Mouse (Mus musculus) Muller cell, postnatal 12 days (primary cell): ENCODE measurements at regions not wholly inside any gene's neighbourhood (a gene's known extent, or its start where the extent isn't known, plus 50 kb on each side); places are given as distances from the start of the nearest gene placed in this dataset.

Experiments
- DNase-seq: peaks from one replicate; pipeline ENCODE4 v3.0.0-alpha.2; 2015; ENCODE audit errors: inconsistent ontology term

DNA sequence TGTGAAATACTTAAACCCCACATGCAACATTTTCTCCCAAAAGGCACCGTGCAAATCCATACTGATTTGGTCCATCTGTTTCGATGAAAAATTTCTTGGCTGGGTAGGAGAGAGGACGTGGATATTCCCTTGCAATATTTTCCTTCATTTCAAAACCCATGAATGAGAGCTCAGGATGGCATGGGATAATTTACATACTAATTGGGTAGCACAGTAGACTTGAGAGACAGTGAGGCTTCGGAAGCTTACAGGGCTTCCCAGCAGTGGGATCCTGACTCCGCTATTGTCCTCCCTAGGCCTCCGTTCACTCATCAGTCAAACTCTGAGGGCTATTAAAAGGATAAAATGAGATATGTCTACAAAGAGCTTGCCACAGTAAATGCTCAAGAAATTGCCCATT lies 59.8 kb downstream of the Sox3 start:
- no peak for DNase-seq

GRCm38 (mm10) chrX:60831330-60832027 lies 61.8 kb downstream of the Sox3 start:
- peak; percentile 29 for DNase-seq

DNA sequence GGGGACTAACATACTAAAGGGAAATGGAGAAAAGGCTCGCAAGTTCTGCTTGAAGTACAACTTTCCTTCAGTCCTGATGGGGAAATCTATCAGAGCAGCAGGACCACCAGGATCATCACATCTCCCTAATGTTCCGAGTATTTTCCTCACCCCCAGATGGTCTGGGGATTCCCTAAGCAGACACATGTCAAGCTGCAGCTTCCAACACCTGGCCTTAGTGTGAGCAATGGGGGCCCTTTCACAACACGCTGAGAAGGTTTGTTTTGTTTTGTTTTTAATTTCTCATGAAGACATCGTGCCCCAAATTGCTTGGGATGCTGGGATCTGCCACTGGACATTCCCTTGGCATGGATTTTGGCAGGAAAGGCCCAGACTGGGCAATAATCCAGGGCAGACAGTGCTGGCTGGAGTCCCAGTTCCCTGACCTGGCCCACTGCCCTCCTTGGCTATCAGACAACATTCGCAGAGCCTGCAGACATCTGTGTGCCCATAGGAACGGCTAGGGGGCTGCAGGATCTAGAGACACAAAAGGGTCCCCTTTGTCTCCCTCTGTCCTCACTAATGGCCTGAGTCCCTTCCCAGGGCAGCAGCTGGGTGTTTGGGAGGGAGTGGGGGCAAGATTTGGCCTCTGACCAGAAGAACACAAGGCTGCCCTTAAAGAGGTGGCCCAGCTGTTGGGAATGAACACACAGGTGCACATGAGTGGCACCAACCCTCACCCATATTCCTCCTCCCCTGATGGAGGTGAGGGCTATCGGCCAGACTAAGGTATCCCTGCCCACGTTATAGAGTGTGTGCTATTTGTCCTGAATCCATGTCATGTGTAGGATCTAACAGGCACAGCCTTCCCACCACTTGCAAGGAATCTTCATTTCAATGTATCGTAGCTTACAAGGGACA lies 67.8 kb downstream of the Sox3 start:
- DNase-seq, result peak; percentile 86

DNA sequence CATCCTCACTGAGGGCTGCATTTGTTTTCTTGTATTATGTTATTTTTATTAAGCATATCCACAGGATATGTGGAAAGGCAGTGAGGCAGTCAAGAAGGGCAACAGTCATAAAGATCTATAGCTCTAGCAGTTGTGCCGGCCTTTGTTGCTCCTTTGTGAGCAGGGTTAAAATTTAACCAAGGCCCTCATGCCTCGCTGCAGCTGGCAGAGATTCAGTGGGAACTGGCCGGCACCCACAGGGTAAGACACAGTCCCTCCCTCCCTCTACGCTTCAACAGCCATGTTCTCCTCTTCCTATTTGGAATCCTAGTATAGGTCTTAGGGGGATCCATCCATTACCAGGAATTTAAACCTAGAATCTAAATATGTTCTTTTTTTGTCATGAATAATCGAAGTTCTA lies 94.7 kb downstream of the Sox3 start:
- no peak for DNase-seq

GRCm38 (mm10) chrX:60780766-60781165 lies 112.5 kb downstream of the Sox3 start:
- peak; percentile 16 for DNase-seq

DNA sequence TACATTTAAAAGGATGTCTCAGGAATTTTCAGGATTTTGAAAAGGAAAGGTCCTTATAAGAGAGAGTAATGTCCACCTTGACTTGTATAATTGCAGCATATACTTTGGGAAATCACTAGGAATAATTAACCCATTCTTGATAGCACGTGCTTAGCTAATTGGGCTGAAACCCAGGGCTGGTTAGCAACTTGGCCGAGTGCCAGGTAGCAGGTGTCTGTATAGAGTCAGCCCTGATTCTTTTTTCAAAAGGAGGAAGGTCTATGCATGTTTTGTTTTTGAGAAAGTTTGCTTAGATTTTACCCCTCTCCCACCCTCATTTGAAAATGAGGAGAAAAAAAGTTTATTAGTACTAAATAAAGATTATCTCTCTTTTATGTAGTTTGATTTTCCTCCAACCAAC lies 113.1 kb downstream of the Sox3 start:
- no peak for DNase-seq

- DNase-seq, result no peak
These were observed 119.6 kb downstream of the Sox3 start for GRCm38 (mm10) chrX:60773645-60774044.

GRCm38 (mm10) chrX:60772439-60772838 lies 120.8 kb downstream of the Sox3 start:
- no peak for DNase-seq

DNA sequence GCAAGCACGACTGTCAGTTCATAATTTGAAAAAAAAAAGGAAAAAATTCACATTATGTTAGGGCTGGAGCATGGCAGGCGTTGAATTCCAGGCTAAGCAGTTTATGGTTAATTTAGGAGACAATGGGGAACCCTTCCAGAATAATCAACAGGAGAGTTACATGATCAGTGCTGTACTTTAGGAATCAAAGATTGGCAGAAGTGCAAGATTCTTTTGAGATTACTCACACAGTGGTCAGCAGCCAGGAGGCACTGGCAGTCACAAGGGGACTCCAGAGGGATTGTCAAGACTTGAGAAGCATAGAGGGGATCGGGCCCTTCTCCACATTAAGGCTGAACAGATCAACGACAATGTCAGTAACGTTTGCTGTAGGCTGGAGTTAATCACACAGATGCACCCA lies 142.8 kb downstream of the Sox3 start:
- peak; percentile 87 for DNase-seq

GRCm38 (mm10) chrX:60743971-60744370 lies 149.3 kb downstream of the Sox3 start:
- DNase-seq, result peak; percentile 94

- peak; percentile 49 for DNase-seq
These were observed 150.1 kb downstream of the Sox3 start for GRCm38 (mm10) chrX:60743020-60743707.

GRCm38 (mm10) chrX:60719428-60720151 lies 127.1 kb upstream of the Atp11c start:
- DNase-seq, result no peak

DNA sequence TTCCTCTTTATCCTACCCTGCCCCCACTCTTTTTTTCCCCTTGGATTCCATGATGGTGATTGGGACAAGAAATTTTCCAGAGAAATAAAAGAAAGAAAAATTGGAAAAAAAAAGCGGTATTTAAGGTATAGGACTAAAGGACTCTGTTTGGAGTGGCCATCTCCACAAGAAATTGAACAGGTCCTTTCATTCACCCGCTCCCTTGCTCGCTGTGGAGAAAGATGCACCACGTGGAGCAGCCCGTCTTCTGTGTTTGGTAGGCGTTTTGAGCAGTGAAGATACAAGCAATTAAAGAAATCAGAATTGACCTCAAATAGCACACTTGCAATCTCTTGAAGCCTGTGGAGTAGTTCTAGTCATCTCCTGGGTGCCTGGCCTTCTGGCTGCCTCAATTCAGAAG lies 126.3 kb upstream of the Atp11c start:
- no peak for DNase-seq

DNA sequence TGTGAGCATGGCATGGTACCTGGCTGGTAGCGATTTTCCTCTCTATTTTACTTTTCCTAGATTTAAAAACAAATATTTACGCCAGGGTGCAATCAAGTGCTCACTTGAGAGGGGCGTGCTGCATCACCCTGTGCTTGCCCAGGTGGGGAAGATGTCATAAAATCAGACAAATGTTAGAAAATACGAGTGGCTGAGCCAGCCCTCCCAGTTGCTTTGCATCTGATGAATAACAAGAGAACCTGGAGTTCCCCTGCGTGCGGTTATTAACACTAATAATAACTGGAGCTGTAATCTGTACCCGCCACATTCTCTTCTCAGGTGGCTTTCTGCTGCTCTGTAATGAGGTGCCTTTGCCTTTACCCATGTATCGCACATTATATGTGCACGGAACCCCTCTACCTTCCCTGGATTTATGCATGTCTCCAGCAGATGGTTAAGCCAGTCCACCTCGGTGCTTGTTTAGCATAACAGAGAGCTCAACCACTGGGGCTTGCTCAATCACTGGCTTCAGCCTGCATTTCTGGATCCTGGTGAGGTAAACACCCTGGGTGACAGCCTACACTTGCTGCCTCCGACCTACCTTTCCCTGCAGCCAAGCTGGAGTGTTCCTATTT lies 125.8 kb upstream of the Atp11c start:
- DNase-seq, result no peak

DNA sequence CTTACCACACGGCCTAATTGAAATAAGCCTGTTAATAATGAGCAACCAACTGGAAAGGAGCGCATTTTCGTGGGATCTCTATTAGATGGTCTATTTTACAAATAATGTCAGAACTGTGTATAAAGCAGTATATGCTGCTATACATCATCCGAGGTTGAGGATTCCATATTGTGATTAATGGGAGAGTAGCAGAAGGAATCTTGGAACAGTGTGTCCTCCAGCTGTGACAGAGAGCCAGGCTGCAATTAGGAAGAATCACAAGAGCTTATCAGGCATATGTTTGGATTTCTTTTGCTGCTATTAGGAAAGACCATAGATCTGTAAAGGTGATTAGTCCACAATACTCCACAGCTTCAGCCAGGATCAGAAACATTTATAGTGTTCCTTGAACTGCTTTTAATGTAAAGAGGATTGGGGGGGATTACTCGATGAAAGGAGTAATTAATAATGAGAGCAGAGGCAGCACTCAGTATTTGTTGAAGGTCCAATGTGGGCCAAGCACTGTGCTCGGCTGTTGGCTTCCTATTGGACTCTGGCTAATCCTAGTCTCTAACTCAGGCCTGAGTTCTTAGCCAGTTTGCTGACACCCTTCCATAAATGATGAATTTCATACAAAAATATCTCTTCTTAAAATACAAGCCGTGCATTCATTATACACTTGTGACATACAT lies 88.7 kb upstream of the Atp11c start:
- DNase-seq, result peak; percentile 30

DNA sequence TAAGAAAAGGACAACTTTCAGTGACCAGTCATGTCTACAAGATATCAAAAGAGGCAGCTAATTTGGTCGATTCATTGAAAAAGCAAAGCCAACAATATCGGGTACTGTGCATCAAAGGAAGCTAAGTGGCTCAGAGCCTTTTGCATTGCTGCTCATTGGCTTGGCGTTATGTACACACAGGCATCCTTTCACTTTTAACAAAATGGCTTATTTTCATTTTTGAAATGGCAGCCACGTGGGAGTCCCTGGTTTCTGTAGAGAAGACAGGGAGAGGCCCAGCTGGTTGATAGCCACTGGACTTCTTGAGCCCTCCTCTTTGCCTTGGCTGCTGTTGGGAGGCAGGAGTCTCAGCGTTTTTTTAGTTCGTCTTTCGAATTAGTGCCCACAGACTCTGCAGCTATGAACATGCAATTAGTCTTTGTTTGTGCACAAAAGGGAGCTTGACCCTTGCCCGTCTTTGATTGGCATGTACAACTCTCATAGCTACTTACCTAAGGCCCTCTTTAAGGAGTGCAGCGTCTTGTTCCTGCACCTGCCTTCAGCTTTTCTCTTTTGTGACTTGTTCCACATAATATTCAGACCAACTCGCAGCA lies 52.3 kb upstream of the Atp11c start:
- peak; percentile 9 for DNase-seq
